12 mouse cellular contexts compared by ENCODE assay signal in the genomic region with DNA sequence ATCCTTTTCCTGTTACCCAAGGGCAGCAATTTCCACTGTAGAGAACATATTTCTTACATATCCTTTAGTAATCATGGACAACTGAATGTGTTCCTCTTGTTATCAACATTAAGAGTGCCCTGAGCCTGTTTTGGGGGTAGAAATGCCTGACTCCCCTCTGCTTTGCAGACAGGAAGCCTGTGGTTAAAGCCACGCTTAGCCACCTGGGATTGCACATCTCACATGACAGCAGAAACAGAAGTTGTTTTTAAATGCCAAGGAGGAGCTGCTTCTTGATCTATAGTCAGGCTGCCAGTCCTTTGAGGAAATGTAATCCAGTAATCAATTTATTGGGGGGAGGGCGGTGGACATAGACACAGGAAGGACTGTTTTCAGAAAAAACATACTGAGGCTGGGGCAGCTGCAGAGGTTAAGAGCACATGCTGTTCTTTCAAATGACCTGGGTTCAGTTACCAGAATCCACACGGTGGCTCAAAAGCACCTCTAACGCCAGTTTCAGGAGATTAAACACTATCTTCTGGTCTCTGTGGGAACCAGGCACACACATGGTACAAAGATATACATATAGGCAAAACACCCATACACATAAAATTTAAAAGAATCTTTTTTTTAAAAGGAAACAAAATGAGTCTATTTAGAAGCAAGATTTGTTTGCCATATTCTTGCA. TPM values are rescaled to one million over a fixed set of nuclear protein-coding genes. Genes with fewer than 3 reads are reported as not detected.
DNase-seq lines count a peak whose midpoint lies in the region; ATAC-seq and TF ChIP-seq lines count a peak whose summit lies in the region.
"Had no signal": no experiment of that assay in that cellular context is flagged by ENCODE, and none has a peak within 500 bp of the region (broad histone marks: within the 10 kb centered on the region; RNA-seq: fewer than 3 reads in every experiment).

No protein-coding gene starts in this region.

- H3K27me3 ChIP-seq in liver, embryonic 14.5 days (ENCODE audit: control insufficient read depth, insufficient read depth, low read length): no peaks in the 10 kb centered on the region
- H3K27me3 ChIP-seq in hindbrain, embryonic 12.5 days: no peaks in the 10 kb centered on the region
- H3K27me3 ChIP-seq in forebrain, embryonic 14.5 days (replicated peaks; ENCODE audit: control insufficient read depth, insufficient read depth, low read length): no peaks in the 10 kb centered on the region
- H3K27me3 ChIP-seq: limb, embryonic 15.5 days had no signal

- peaks cover 14% of the 10 kb centered on the region for H3K4me1 ChIP-seq in bone marrow, adult 2 months (ENCODE audit: control insufficient read depth, insufficient read depth, low read length)
- H3K4me1 ChIP-seq in liver, embryonic 14.5 days (replicated peaks; ENCODE audit: control insufficient read depth in 2 of 2, insufficient read depth in 2 of 2, low read length in 1 of 2): peaks cover 25 to 29% of the 10 kb centered on the region in 2 experiments
- H3K4me1 ChIP-seq in hindbrain, embryonic 12.5 days: no peaks in the 10 kb centered on the region
- H3K4me1 ChIP-seq in forebrain, embryonic 14.5 days (ENCODE audit: control insufficient read depth, insufficient read depth, low read length): no peaks in the 10 kb centered on the region
- H3K4me1 ChIP-seq: limb, embryonic 15.5 days had no signal

- H3K9ac ChIP-seq in liver, embryonic 14.5 days (replicated peaks): peak overlapping the region; percentile 18
- no peak overlapping the region for H3K9ac ChIP-seq in hindbrain, embryonic 12.5 days
- no peak overlapping the region for H3K9ac ChIP-seq in forebrain, embryonic 14.5 days (ENCODE audit: low read length)
- H3K9ac ChIP-seq: limb, embryonic 15.5 days had no signal

- WGBS in bone marrow, adult 2 months: 2% methylated on average over 4 of the region's 4 CpGs
- 8% methylated on average over 4 of the region's 4 CpGs for WGBS in liver, embryonic 14.5 days (ENCODE audit: insufficient replicate concordance)
- WGBS in hindbrain, embryonic 12.5 days: 58% methylated on average over 4 of the region's 4 CpGs
- 77% methylated on average over 4 of the region's 4 CpGs for WGBS in forebrain, embryonic 14.5 days

- H3K36me3 ChIP-seq in liver, embryonic 14.5 days (replicated peaks; ENCODE audit: control insufficient read depth, insufficient read depth, low read depth): no peaks in the 10 kb centered on the region
- no peaks in the 10 kb centered on the region for H3K36me3 ChIP-seq in hindbrain, embryonic 12.5 days
- no peaks in the 10 kb centered on the region for H3K36me3 ChIP-seq in forebrain, embryonic 14.5 days (ENCODE audit: control insufficient read depth, insufficient read depth, low read length)
- H3K36me3 ChIP-seq: limb, embryonic 15.5 days had no signal

- no peak for ATAC-seq in liver, embryonic 14.5 days (ENCODE audit: insufficient read depth)
- ATAC-seq in hindbrain, embryonic 12.5 days (ENCODE audit: low FRiP score): no peak
- ATAC-seq in forebrain, embryonic 14.5 days: no peak

- no peak overlapping the region for H3K4me3 ChIP-seq in bone marrow, adult 2 months (replicated peaks; ENCODE audit: control insufficient read depth, low read depth, low read length)
- no peak overlapping the region for H3K4me3 ChIP-seq in liver, embryonic 14.5 days (ENCODE audit: insufficient read depth in 1 of 2, low read depth in 2 of 2, low read length in 2 of 2)
- H3K4me3 ChIP-seq in hindbrain, embryonic 12.5 days: no peak overlapping the region
- no peak overlapping the region for H3K4me3 ChIP-seq in forebrain, embryonic 14.5 days (ENCODE audit: low read depth, low read length)
- H3K4me3 ChIP-seq: limb, embryonic 15.5 days had no signal

- peak; percentile 64 for DNase-seq in CD4-positive helper T cell, adult 2 months (ENCODE audit: low read depth, low spot score)
- DNase-seq in liver, embryonic 14.5 days (ENCODE audit: low read depth in 3 of 3, low spot score in 3 of 3): no peak
- DNase-seq in spleen, postnatal 4 days (ENCODE audit: low spot score in 2 of 2): peak; percentile 42 to 67
- DNase-seq in forebrain, embryonic 14.5 days (ENCODE audit: low spot score): no peak
- no peak for DNase-seq in heart, adult 8-10 months (ENCODE audit: low spot score)
- DNase-seq in cerebellum, postnatal 4 days (ENCODE audit: low spot score in 2 of 2): no peak
- DNase-seq: layer of hippocampus, adult 9-11 months had no signal

- TF ChIP-seq EP300 in liver, embryonic 14.5 days (IDR thresholded peaks at IDR 0.05; ENCODE audit: low read depth): no peak

- no peaks in the 10 kb centered on the region for H3K9me3 ChIP-seq in liver, embryonic 14.5 days (ENCODE audit: control insufficient read depth, low read length)
- no peaks in the 10 kb centered on the region for H3K9me3 ChIP-seq in hindbrain, embryonic 12.5 days (replicated peaks)
- no peaks in the 10 kb centered on the region for H3K9me3 ChIP-seq in forebrain, embryonic 14.5 days (replicated peaks; ENCODE audit: control insufficient read depth, low read length)
- H3K9me3 ChIP-seq: limb, embryonic 15.5 days had no signal

- H3K4me2 ChIP-seq in liver, embryonic 14.5 days (ENCODE audit: low read depth): no peak overlapping the region
- H3K4me2 ChIP-seq in hindbrain, embryonic 12.5 days (replicated peaks): no peak overlapping the region
- no peak overlapping the region for H3K4me2 ChIP-seq in forebrain, embryonic 14.5 days (ENCODE audit: low read length)
- H3K4me2 ChIP-seq: heart, embryonic 11.5 days; limb, embryonic 15.5 days had no signal

- TF ChIP-seq CTCF in bone marrow, adult 2 months (IDR thresholded peaks at IDR 0.05; ENCODE audit: control insufficient read depth, insufficient read depth, low read length): no peak
- no peak for TF ChIP-seq CTCF in liver, embryonic 14.5 days (IDR thresholded peaks at IDR 0.05; ENCODE audit: low read depth)

- TF ChIP-seq POLR2A in bone marrow, adult 2 months (IDR thresholded peaks at IDR 0.05; ENCODE audit: borderline replicate concordance, control insufficient read depth, low read depth, low read length): no peak

- H3K27ac ChIP-seq in bone marrow, adult 2 months (ENCODE audit: control insufficient read depth, insufficient read depth, low read depth, low read length, poor library complexity): peak overlapping the region; percentile 64; the same call in 1 of the 2 replicates
- peak overlapping the region; percentile 34; the same call in 1 of the 2 replicates for H3K27ac ChIP-seq in liver, embryonic 14.5 days
- H3K27ac ChIP-seq in hindbrain, embryonic 12.5 days: no peak overlapping the region
- no peak overlapping the region for H3K27ac ChIP-seq in forebrain, embryonic 14.5 days (ENCODE audit: low read depth, low read length)
- H3K27ac ChIP-seq: limb, embryonic 15.5 days had no signal

RNA-seq across cellular contexts. Expression of gene 4930512M02Rik, which starts 58.0 kb away (rescaled TPM):
- not detected in 2 replicates for polyA plus RNA-seq in bone marrow, adult 2 months (2011; ENCODE audit: insufficient read depth, insufficient read length, low replicate concordance, missing spikeins)
- polyA plus RNA-seq in liver, embryonic 14.5 days (2012; rRNA removed): not detected in 2 replicates
- not detected in 2 replicates for polyA plus RNA-seq in liver, embryonic 14.5 days (2014; fragmentation: Nextera tagmentation; extraction: Ambion mirVana)
- polyA plus RNA-seq in hindbrain, embryonic 12.5 days (2016; fragmentation: Nextera tagmentation; extraction: Ambion mirVana): not detected in 2 replicates
- not detected in 2 replicates for polyA plus RNA-seq in forebrain, embryonic 14.5 days (2014; fragmentation: Nextera tagmentation; extraction: Ambion mirVana)
- total RNA-seq in heart, adult 8-10 months (2022): not detected
- polyA plus RNA-seq: embryonic facial prominence, embryonic 11.5 days; heart, embryonic 11.5 days; limb, embryonic 15.5 days had no signal

Comparison
In these comparisons a context has a peak if more than half of its experiments do, and no peak if none do; other contexts are left out.
1. DNase-seq: peak in CD4-positive helper T cell, adult 2 months (single experiment) and spleen, postnatal 4 days (2 of 2); none in liver, embryonic 14.5 days (0 of 3), forebrain, embryonic 14.5 days (single experiment), heart, adult 8-10 months (single experiment) and cerebellum, postnatal 4 days (0 of 2).
2. H3K27ac ChIP-seq: peak in bone marrow, adult 2 months (single experiment) and liver, embryonic 14.5 days (single experiment); none in hindbrain, embryonic 12.5 days (single experiment) and forebrain, embryonic 14.5 days (single experiment).